Mouse (Mus musculus): ENCODE data around the gene Gm15217. TPM values are rescaled to one million over a fixed set of nuclear protein-coding genes. Genes with fewer than 3 reads are reported as not detected.

Gene Gm15217
- total and polyA plus RNA-seq, 2 experiments from 2014 or later = not detected

DNA sequence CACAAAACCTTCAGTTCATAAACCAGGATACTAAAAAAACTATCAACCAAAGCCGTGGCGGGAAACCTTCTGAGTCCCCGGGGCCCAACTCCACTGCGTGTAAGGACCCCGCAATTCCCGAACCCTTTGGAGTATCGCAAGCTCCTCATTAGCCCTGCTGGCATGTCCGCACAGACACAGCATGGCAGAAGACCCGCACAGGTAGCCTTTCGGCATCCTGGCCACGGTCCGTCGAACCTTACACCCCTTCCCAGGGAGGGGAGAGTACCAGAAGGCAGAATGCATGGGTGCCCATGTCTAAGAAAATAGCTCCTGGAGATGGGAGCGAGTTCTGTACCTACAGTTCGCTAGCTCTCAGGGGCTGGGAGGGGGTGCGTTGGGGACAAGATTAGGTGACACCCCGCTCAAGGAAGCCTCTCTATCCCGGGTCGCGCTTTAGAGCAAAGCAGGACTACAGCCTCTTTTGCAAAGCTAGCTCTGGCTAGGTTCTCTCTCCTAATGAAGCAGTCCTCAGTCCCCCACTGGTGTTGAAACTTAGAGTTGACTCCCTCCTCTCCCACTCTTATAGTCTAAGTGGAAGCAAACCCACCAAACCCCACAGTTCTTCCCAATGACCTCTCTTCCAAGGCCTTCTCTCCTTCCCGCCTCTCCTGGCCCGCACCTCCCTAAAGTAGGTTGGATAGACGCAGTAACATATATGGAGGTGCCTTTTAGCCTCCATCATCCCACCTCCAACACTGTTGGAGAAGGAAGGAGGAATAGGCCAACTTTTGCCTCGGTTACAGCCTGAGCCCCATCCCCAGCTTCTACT, 10.4 kb downstream of the Gm15217 start:
- Histone ChIP-seq H3K9me3 (ENCODE audit: low read length) (no peaks in the 10 kb centered on the region), H3K4me1 (ENCODE audit: insufficient read depth, low read length) (0 out of 2 replicates have a peak, but pooled peaks cover 3% of the 10 kb centered on the region), H3K4me2 (ENCODE audit: low read depth, low read length, poor library complexity, severe bottlenecking) (peak overlapping the region; percentile 28; the same call in 1 of the 2 replicates), H3K27ac (ENCODE audit: low read depth, low read length) (no peak overlapping the region), H3K36me3 (ENCODE audit: insufficient read depth, low read length) (no peaks in the 10 kb centered on the region), H3K27me3 (ENCODE audit: insufficient read depth, low read length) (peaks cover 50% of the 10 kb centered on the region), H3K9ac (replicated peaks; ENCODE audit: low read length, poor library complexity, severe bottlenecking) (no peak overlapping the region), H3K4me3 (ENCODE audit: low read depth, low read length) (0 out of 2 replicates have a peak overlapping the region, but pooled peaks have one; percentile 8)
- no peak for TF ChIP-seq CTCF (IDR thresholded peaks at IDR 0.05)
- WGBS = 7% methylated on average over 24 of the region's 24 CpGs
- no peak for DNase-seq (ENCODE audit: low spot score)
- ATAC-seq (ENCODE audit: low FRiP score) = no peak

DNA sequence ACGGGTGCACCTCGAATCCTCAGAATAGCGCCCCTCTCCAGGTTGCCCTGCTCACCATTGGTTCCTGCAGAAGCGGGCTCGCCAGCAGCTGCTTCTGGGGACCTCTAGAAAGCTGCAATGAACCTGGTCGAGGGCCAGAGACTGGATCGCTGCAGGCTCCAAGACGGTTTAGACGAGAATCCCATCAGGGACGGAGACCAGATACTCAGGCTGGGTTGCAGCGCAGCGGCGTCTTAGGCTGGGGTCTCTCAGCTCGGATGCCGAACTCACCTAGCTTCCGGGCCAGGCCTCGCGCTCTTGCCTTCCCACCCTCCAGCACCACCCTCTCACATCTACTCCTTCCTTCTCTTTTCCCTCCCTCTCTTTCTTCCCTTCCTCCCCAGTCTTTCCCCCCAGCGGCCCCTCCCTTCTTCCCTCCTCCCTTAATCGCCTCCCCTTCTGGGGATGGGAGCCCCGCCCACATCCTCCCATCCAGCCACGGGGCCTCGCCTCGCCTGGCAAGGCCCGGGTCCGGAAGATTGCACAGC, 11.1 kb downstream of the Gm15217 start, which contains the start of gene Bmp4:
Gene Bmp4, minus strand, starts transcription at position 421 of the 527 bp plus-strand sequence.
- ATAC-seq (ENCODE audit: low FRiP score) (no peak), DNase-seq (ENCODE audit: low spot score) (no peak)
- Histone ChIP-seq H3K27ac (ENCODE audit: low read depth, low read length) (no peak within 1 kb of the TSS), H3K9me3 (ENCODE audit: low read length) (no peaks in the 10 kb centered on the region), H3K4me1 (ENCODE audit: insufficient read depth, low read length) (0 out of 2 replicates have a peak, but pooled peaks cover 3% of the 10 kb centered on the region), H3K36me3 (ENCODE audit: insufficient read depth, low read length) (no peaks in the 10 kb centered on the region), H3K27me3 (ENCODE audit: insufficient read depth, low read length) (peaks cover 49% of the 10 kb centered on the region), H3K4me3 (ENCODE audit: low read depth, low read length) (0 out of 2 replicates have a peak within 1 kb of the TSS, but pooled peaks have one; percentile 8), H3K9ac (replicated peaks; ENCODE audit: low read length, poor library complexity, severe bottlenecking) (no peak within 1 kb of the TSS), H3K4me2 (ENCODE audit: low read depth, low read length, poor library complexity, severe bottlenecking) (peak within 1 kb of the TSS; percentile 28)
- 3% methylated on average over 26 of the region's 26 CpGs for WGBS
- TF ChIP-seq CTCF (IDR thresholded peaks at IDR 0.05) = no peak

DNA sequence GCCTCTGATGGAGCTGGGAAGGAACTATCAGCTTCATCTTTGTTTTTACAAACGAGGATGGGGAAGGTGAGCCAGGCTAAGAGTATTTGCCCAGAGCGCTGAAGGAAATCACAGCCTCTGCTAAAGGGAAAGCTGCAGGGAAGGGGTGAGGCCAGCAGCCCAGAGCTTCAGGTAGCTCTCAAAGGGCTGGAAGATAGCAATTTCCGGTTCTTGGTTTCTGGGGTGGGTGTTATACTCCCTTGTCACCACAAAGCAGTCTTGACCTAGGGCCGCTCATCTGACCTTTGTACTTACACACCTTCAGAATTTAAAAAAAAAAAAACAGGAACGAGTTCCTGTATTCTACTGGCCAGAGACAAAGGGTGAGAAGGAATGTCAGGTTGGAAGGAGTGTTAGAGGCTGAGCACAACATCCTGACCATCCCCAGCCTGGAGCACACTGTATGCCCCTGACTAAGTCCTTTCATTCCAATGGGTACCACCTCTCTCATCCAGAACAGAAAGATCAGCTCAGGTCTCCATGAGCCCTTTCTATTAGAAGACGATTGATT, 12.5 kb downstream of the Gm15217 start:
- no peaks in the 10 kb centered on the region for H3K9me3 ChIP-seq (ENCODE audit: low read length)
- no peak overlapping the region for H3K9ac ChIP-seq (replicated peaks; ENCODE audit: low read length, poor library complexity, severe bottlenecking)
- 67% methylated on average over 6 of the region's 6 CpGs for WGBS
- H3K4me2 ChIP-seq (ENCODE audit: low read depth, low read length, poor library complexity, severe bottlenecking) = no peak overlapping the region
- peaks cover 41% of the 10 kb centered on the region for H3K27me3 ChIP-seq (ENCODE audit: insufficient read depth, low read length)
- H3K36me3 ChIP-seq (ENCODE audit: insufficient read depth, low read length) = no peaks in the 10 kb centered on the region
- DNase-seq (ENCODE audit: low spot score) (no peak), ATAC-seq (ENCODE audit: low FRiP score) (no peak)
- no peak overlapping the region for H3K27ac ChIP-seq (ENCODE audit: low read depth, low read length)
- H3K4me1 ChIP-seq (ENCODE audit: insufficient read depth, low read length) = 0 out of 2 replicates have a peak, but pooled peaks cover 3% of the 10 kb centered on the region
- no peak for TF ChIP-seq CTCF (IDR thresholded peaks at IDR 0.05)
- no peak overlapping the region for H3K4me3 ChIP-seq (ENCODE audit: low read depth, low read length)

DNA sequence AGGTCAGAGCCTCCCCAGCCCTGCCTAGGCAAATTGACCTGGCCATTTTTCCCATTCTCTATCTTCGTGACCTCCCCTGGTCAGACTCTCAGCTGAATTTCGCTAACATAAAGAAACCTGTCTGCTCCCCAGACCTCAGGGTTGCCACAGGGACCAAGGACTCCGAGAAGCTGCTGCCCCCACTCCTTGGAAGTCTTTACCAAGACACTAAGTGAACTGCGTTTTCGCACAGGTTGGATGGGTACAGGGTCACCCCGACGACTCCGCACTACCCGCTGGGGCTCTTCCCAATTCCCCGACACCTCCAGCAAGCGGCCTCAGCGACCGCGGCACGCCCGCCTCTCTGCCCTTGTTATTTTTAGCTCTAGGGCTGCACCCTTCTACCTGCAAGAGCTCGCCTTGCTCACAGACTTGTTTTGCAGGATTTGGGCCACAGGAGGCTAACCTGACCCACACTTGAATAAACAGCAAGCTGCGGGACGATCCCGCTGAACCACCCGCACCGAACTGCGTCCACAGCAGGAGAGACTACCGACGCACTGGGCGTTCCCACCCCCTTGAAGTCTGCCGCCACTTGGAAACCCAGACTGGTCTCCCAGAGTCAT, 19.0 kb downstream of the Gm15217 start:
- H3K4me3 ChIP-seq (ENCODE audit: low read depth, low read length) = peak overlapping the region; percentile 30
- H3K4me2 ChIP-seq (ENCODE audit: low read depth, low read length, poor library complexity, severe bottlenecking) = peak overlapping the region; percentile 43
- ATAC-seq (ENCODE audit: low FRiP score) (0 out of 2 replicates have a peak, but pooled peaks have one; percentile 13), DNase-seq (ENCODE audit: low spot score) (no peak)
- H3K36me3 ChIP-seq (ENCODE audit: insufficient read depth, low read length) = no peaks in the 10 kb centered on the region
- H3K27me3 ChIP-seq (ENCODE audit: insufficient read depth, low read length) = peaks cover 21% of the 10 kb centered on the region
- no peak overlapping the region for H3K9ac ChIP-seq (replicated peaks; ENCODE audit: low read length, poor library complexity, severe bottlenecking)
- no peak overlapping the region for H3K27ac ChIP-seq (ENCODE audit: low read depth, low read length)
- TF ChIP-seq CTCF (IDR thresholded peaks at IDR 0.05) = no peak
- no peaks in the 10 kb centered on the region for H3K4me1 ChIP-seq (ENCODE audit: insufficient read depth, low read length)
- H3K9me3 ChIP-seq (ENCODE audit: low read length) = no peaks in the 10 kb centered on the region
- 4% methylated on average over 27 of the region's 27 CpGs for WGBS

DNA sequence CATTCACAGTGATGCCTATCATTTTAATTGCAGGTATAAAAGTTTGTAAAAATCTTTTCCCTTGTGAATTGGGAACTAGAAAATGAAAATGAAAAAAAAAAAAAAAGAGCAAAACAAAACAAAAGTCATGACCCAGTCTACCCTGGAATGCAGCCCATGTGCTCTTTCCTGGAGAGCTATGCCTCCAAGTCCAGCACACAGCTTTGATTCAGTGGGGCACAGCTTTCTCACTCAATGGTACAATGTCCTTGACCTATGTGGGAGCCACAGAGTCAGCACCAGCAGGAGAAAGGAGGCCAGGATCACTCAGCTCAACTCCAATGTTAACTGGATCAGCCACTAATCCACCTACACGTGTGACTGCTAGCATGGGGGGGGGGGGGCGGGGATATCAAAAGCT, 20.7 kb downstream of the Gm15217 start:
- Histone ChIP-seq H3K9me3 (ENCODE audit: low read length) (no peaks in the 10 kb centered on the region), H3K9ac (replicated peaks; ENCODE audit: low read length, poor library complexity, severe bottlenecking) (no peak overlapping the region), H3K4me1 (ENCODE audit: insufficient read depth, low read length) (no peaks in the 10 kb centered on the region), H3K4me2 (ENCODE audit: low read depth, low read length, poor library complexity, severe bottlenecking) (no peak overlapping the region), H3K36me3 (ENCODE audit: insufficient read depth, low read length) (no peaks in the 10 kb centered on the region), H3K27ac (ENCODE audit: low read depth, low read length) (no peak overlapping the region), H3K4me3 (ENCODE audit: low read depth, low read length) (no peak overlapping the region), H3K27me3 (ENCODE audit: insufficient read depth, low read length) (peaks cover 21% of the 10 kb centered on the region)
- ATAC-seq (ENCODE audit: low FRiP score) (no peak), DNase-seq (ENCODE audit: low spot score) (no peak)
- 56% methylated on average over 2 of the region's 2 CpGs for WGBS
- TF ChIP-seq CTCF (IDR thresholded peaks at IDR 0.05) = no peak

All from midbrain, postnatal 0 days (tissue).